Mouse (Mus musculus): ENCODE measurements at regions not wholly inside any gene's neighbourhood (a gene's known extent, or its start where the extent isn't known, plus 50 kb on each side); places are given as distances from the start of the nearest gene placed in this dataset.

- H3K4me3 ChIP-seq (ENCODE audit: control insufficient read depth in 1 of 2, insufficient read depth in 1 of 2, low read depth in 1 of 2, low read length in 2 of 2), result no peak overlapping the region
- H3K9me3 ChIP-seq (ENCODE audit: control insufficient read depth, low read length), result no peaks in the 10 kb centered on the region
- H3K4me1 ChIP-seq (ENCODE audit: control insufficient read depth in 2 of 2, insufficient read depth in 2 of 2, low read length in 2 of 2), result peaks cover 0 to 3% of the 10 kb centered on the region in 2 experiments; a peak in 1 of 4 replicates
- ATAC-seq (ENCODE audit: insufficient number of reproducible peaks, insufficient read depth, low FRiP score, low read depth), result no peak
- H3K27me3 ChIP-seq (ENCODE audit: control insufficient read depth, insufficient read depth, low read length), result no peaks in the 10 kb centered on the region; the same call in 1 of the 2 replicates
- H3K36me3 ChIP-seq (ENCODE audit: control insufficient read depth, insufficient read depth, low read length), result no peaks in the 10 kb centered on the region
- no peak overlapping the region for H3K9ac ChIP-seq (ENCODE audit: low read length)
- 79% methylated on average over 9 of the region's 9 CpGs for WGBS
- no peak overlapping the region for H3K4me2 ChIP-seq (ENCODE audit: low read length)
- no peak overlapping the region for H3K27ac ChIP-seq (replicated peaks in 1 of 2; ENCODE audit: control insufficient read depth in 1 of 2, insufficient read depth in 1 of 2, low read depth in 2 of 2, low read length in 2 of 2)
Measured at GRCm38 (mm10) chr1:190560086-190560485, 351.5 kb downstream of the Rps6kc1 start.

DNA sequence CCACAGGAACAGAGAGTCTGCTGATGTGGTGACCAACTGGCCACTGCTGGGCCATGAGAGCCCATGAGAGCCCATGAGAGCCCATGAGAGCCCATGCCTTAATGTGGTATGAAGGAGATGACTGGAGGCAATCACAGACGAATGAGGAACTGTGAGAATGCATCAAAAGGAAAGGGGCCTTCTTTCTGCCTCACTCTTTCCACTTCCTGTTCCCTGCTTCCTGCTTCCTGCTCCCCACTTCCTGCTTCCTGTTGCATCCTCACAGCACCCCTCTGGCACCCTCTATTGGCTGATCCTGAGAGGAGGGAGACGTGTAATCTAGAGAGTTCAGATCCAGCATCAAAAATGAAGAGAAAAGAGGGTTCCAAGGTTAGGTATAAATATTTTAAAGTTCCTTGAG, 369.7 kb downstream of the Rps6kc1 start:
- no peaks in the 10 kb centered on the region for H3K36me3 ChIP-seq (ENCODE audit: control insufficient read depth, insufficient read depth, low read length)
- H3K4me2 ChIP-seq (ENCODE audit: low read length), result no peak overlapping the region
- WGBS, result 43% methylated on average over 2 of the region's 2 CpGs
- H3K4me1 ChIP-seq (ENCODE audit: control insufficient read depth in 2 of 2, insufficient read depth in 2 of 2, low read length in 2 of 2), result no peaks in the 10 kb centered on the region
- H3K4me3 ChIP-seq (ENCODE audit: control insufficient read depth in 1 of 2, insufficient read depth in 1 of 2, low read depth in 1 of 2, low read length in 2 of 2), result no peak overlapping the region
- no peaks in the 10 kb centered on the region for H3K27me3 ChIP-seq (ENCODE audit: control insufficient read depth, insufficient read depth, low read length)
- H3K9ac ChIP-seq (ENCODE audit: low read length), result no peak overlapping the region
- no peak for ATAC-seq (ENCODE audit: insufficient number of reproducible peaks, insufficient read depth, low FRiP score, low read depth)
- H3K9me3 ChIP-seq (ENCODE audit: control insufficient read depth, low read length), result no peaks in the 10 kb centered on the region
- H3K27ac ChIP-seq (replicated peaks in 1 of 2; ENCODE audit: control insufficient read depth in 1 of 2, insufficient read depth in 1 of 2, low read depth in 2 of 2, low read length in 2 of 2), result no peak overlapping the region

GRCm38 (mm10) chr1:190532879-190533676, 362.6 kb upstream of the Prox1 start:
- WGBS, result 14% methylated on average over 10 of the region's 10 CpGs
- Histone ChIP-seq H3K27ac (replicated peaks in 1 of 2; ENCODE audit: control insufficient read depth in 1 of 2, insufficient read depth in 1 of 2, low read depth in 2 of 2, low read length in 2 of 2) (peak overlapping the region; percentile 53 to 70; a peak in 3 of 4 replicates), H3K27me3 (ENCODE audit: control insufficient read depth, insufficient read depth, low read length) (no peaks in the 10 kb centered on the region), H3K9me3 (ENCODE audit: control insufficient read depth, low read length) (no peaks in the 10 kb centered on the region), H3K4me2 (ENCODE audit: low read length) (0 out of 2 replicates have a peak overlapping the region, but pooled peaks have one; percentile 13), H3K4me3 (ENCODE audit: control insufficient read depth in 1 of 2, insufficient read depth in 1 of 2, low read depth in 1 of 2, low read length in 2 of 2) (no peak overlapping the region), H3K9ac (ENCODE audit: low read length) (no peak overlapping the region), H3K36me3 (ENCODE audit: control insufficient read depth, insufficient read depth, low read length) (no peaks in the 10 kb centered on the region), H3K4me1 (ENCODE audit: control insufficient read depth in 2 of 2, insufficient read depth in 2 of 2, low read length in 2 of 2) (peaks cover 12 to 16% of the 10 kb centered on the region in 2 experiments)
- ATAC-seq (ENCODE audit: insufficient number of reproducible peaks, insufficient read depth, low FRiP score, low read depth), result peak; percentile 79

DNA sequence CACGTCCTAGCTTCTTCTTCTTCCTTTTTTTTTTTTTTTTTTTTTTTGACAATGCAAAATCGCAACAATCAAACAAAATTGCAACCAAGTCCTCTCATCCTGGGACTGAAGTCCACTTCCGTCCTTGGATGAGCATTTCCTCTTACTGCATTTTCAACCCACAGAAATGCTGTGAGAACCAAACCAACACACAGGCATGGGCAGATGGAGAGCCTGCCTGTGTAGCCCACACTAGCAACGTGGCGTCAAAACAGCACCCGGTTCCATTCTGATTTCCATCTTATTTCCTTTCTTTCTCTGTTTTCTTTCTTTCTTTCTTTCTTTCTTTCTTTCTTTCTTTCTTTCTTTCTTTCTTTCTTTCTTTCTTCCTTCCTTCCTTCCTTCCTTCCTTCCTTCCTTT, 360.7 kb upstream of the Prox1 start:
- H3K27me3 ChIP-seq (ENCODE audit: control insufficient read depth, insufficient read depth, low read length), result no peaks in the 10 kb centered on the region
- WGBS, result 75% methylated on average over 6 of the region's 6 CpGs
- H3K4me1 ChIP-seq (ENCODE audit: control insufficient read depth in 2 of 2, insufficient read depth in 2 of 2, low read length in 2 of 2), result peaks cover 15 to 21% of the 10 kb centered on the region in 2 experiments
- no peaks in the 10 kb centered on the region for H3K9me3 ChIP-seq (ENCODE audit: control insufficient read depth, low read length)
- no peak overlapping the region for H3K4me3 ChIP-seq (ENCODE audit: control insufficient read depth in 1 of 2, insufficient read depth in 1 of 2, low read depth in 1 of 2, low read length in 2 of 2)
- H3K27ac ChIP-seq (replicated peaks in 1 of 2; ENCODE audit: control insufficient read depth in 1 of 2, insufficient read depth in 1 of 2, low read depth in 2 of 2, low read length in 2 of 2), result no peak overlapping the region
- no peak for ATAC-seq (ENCODE audit: insufficient number of reproducible peaks, insufficient read depth, low FRiP score, low read depth)
- H3K9ac ChIP-seq (ENCODE audit: low read length), result no peak overlapping the region
- no peak overlapping the region for H3K4me2 ChIP-seq (ENCODE audit: low read length)
- H3K36me3 ChIP-seq (ENCODE audit: control insufficient read depth, insufficient read depth, low read length), result no peaks in the 10 kb centered on the region

DNA sequence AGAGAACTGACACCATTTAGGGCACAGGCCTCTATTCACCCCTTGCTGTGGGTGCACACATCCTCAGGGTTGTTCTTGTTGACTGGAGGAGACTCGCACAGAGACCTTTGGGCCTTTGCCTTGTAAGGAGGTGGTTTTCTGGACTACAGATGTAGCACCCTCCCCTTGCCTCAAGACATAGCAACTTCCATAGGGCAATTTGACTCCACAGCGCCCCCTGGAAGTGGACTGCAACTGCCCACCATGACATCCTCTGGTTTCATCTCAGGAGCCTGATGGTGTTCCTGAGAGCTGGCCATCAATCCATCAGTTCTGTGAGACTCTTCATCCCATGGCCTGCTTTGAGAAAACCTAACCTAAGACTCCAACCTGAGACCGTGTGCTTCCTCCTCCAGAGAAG, 359.6 kb upstream of the Prox1 start:
- no peak for ATAC-seq (ENCODE audit: insufficient number of reproducible peaks, insufficient read depth, low FRiP score, low read depth)
- Histone ChIP-seq H3K9ac (ENCODE audit: low read length) (no peak overlapping the region), H3K9me3 (ENCODE audit: control insufficient read depth, low read length) (no peaks in the 10 kb centered on the region), H3K4me2 (ENCODE audit: low read length) (no peak overlapping the region), H3K27me3 (ENCODE audit: control insufficient read depth, insufficient read depth, low read length) (no peaks in the 10 kb centered on the region; the same call in 1 of the 2 replicates), H3K4me3 (ENCODE audit: control insufficient read depth in 1 of 2, insufficient read depth in 1 of 2, low read depth in 1 of 2, low read length in 2 of 2) (no peak overlapping the region), H3K36me3 (ENCODE audit: control insufficient read depth, insufficient read depth, low read length) (no peaks in the 10 kb centered on the region), H3K27ac (replicated peaks in 1 of 2; ENCODE audit: control insufficient read depth in 1 of 2, insufficient read depth in 1 of 2, low read depth in 2 of 2, low read length in 2 of 2) (no peak overlapping the region), H3K4me1 (ENCODE audit: control insufficient read depth in 2 of 2, insufficient read depth in 2 of 2, low read length in 2 of 2) (peaks cover 23 to 31% of the 10 kb centered on the region in 2 experiments)
- WGBS, result 78% methylated on average over 3 of the region's 3 CpGs

DNA sequence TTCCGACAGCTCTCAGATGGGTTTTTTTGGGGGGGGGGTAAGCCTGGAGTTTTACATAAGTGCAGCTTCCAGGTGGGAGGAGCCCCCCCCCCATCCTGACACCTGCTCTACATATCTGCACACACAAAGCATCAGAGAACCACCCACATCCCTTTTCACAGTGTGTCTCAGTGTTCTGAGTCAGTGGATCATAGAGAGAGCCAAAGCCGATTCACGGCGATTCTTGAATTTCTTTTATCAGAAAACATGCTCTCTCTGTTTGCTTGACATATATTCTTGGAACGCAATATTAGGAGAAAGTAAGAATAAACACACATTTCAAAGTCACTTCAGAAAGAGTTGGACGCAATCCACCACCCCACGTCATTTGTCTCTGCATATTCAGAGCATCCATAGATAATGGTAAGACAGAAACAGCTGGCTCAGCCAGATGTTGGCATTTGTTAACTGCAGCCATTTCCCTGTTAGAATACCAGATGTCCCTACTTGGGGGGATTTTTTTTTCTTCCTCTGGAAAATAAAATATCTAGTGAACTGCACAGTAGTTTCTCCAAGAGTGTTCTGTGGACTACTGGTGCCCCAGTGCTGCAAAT, 357.1 kb upstream of the Prox1 start:
- ATAC-seq (ENCODE audit: insufficient number of reproducible peaks, insufficient read depth, low FRiP score, low read depth), result no peak
- no peaks in the 10 kb centered on the region for H3K9me3 ChIP-seq (ENCODE audit: control insufficient read depth, low read length)
- no peaks in the 10 kb centered on the region; the same call in 1 of the 2 replicates for H3K27me3 ChIP-seq (ENCODE audit: control insufficient read depth, insufficient read depth, low read length)
- H3K4me1 ChIP-seq (ENCODE audit: control insufficient read depth in 2 of 2, insufficient read depth in 2 of 2, low read length in 2 of 2), result peaks cover 16 to 19% of the 10 kb centered on the region in 2 experiments
- H3K4me2 ChIP-seq (ENCODE audit: low read length), result no peak overlapping the region
- WGBS, result 70% methylated on average over 7 of the region's 7 CpGs
- H3K4me3 ChIP-seq (ENCODE audit: control insufficient read depth in 1 of 2, insufficient read depth in 1 of 2, low read depth in 1 of 2, low read length in 2 of 2), result no peak overlapping the region
- no peak overlapping the region for H3K27ac ChIP-seq (replicated peaks in 1 of 2; ENCODE audit: control insufficient read depth in 1 of 2, insufficient read depth in 1 of 2, low read depth in 2 of 2, low read length in 2 of 2)
- no peaks in the 10 kb centered on the region for H3K36me3 ChIP-seq (ENCODE audit: control insufficient read depth, insufficient read depth, low read length)
- no peak overlapping the region for H3K9ac ChIP-seq (ENCODE audit: low read length)

- no peak for ATAC-seq (ENCODE audit: insufficient number of reproducible peaks, insufficient read depth, low FRiP score, low read depth)
- Histone ChIP-seq H3K4me1 (ENCODE audit: control insufficient read depth in 2 of 2, insufficient read depth in 2 of 2, low read length in 2 of 2) (peaks cover 11 to 14% of the 10 kb centered on the region in 2 experiments), H3K4me2 (ENCODE audit: low read length) (no peak overlapping the region), H3K27ac (replicated peaks in 1 of 2; ENCODE audit: control insufficient read depth in 1 of 2, insufficient read depth in 1 of 2, low read depth in 2 of 2, low read length in 2 of 2) (no peak overlapping the region), H3K4me3 (ENCODE audit: control insufficient read depth in 1 of 2, insufficient read depth in 1 of 2, low read depth in 1 of 2, low read length in 2 of 2) (no peak overlapping the region), H3K9ac (ENCODE audit: low read length) (no peak overlapping the region), H3K9me3 (ENCODE audit: control insufficient read depth, low read length) (no peaks in the 10 kb centered on the region), H3K27me3 (ENCODE audit: control insufficient read depth, insufficient read depth, low read length) (no peaks in the 10 kb centered on the region; the same call in 1 of the 2 replicates), H3K36me3 (ENCODE audit: control insufficient read depth, insufficient read depth, low read length) (no peaks in the 10 kb centered on the region)
- WGBS, result 29% methylated on average over 7 of the region's 7 CpGs
Measured at GRCm38 (mm10) chr1:190526634-190527033, 356.1 kb upstream of the Prox1 start.

Measured in heart, embryonic 14.5 days (tissue).